Mouse (Mus musculus): ENCODE data around the gene Inpp4b.
"Not testable (repeated sequence)": the region's sequence is repeated elsewhere in the genome, so short reads cannot be mapped to it uniquely, and the experiment has no call there.

The Inpp4b gene

DNA sequence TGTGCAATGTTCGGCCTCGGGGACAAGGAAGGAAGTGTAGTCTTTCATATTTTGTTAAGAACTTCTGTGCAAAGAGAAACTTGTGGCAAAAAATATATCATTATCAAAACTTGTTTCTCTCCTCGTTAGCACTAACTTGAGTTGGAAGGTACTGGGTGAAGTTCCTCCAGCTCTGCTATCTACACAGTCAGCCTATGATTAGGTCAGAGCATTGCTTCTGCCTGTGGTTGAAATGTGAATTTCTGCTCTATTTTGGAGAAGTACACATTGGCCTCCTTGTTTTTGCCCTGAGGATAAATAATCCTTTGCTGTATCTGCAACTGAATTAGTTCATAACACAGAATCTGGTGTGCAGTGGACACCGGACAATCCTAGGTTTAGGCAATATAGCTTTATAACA, 431.7 kb downstream of the Inpp4b start:
- no peak for DNase-seq (ENCODE audit: low read depth in 2 of 2, low spot score in 2 of 2)

DNA sequence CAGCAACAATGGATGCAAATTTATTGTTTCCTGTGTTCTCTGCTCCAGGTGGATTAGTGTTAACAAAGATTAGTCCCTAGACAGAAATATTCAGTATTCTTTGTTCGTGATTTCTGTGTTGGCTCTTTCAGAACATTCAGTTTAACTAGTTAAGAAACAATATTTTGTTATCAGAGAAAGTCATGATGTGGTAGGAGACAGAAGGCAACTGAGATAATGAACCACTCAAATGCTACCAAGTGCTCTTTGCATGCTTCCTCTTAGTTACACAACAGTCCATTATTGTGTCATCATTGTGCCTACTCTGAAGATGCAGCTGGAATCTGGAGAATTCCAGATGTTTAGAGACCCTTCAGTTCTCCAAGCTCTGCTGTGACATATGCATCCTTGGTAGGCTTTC, 432.1 kb downstream of the Inpp4b start:
- no peak for DNase-seq (ENCODE audit: low read depth in 2 of 2, low spot score in 2 of 2)

DNA sequence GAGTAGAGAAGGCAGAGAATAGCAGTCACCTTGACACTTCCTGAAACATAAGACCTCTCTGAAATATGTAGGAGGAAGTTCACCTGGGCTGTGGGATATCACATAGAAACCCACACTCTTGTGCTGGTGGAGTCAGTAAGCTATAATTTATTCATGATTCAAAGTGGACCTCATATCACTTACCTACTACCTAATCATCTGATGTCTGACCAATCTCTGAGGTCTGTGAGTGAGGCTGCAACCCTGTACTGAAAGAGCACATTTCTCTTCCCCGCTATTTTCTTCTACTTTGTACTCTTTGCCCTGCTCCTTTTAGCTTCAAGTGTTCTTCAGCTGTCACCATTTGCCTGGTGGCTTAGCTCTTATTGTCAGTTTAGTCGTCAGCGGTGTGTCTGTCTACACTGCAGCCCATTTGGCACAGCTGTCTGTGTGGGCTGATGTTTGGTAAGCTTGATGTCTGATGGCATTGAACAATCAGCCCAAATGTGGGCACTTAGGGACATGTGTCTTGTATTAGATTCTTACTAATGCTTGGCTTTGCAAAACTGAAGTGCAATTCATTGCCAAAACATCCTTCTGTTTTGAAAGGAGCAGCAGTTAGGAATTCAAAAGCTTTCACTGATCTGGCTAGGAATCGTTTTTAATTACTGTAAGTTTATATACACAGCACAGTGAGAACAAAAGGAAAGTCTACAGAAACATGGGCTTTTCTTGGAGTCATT, 434.3 kb downstream of the Inpp4b start:
- no peak for DNase-seq (ENCODE audit: low read depth in 2 of 2, low spot score in 2 of 2)

DNA sequence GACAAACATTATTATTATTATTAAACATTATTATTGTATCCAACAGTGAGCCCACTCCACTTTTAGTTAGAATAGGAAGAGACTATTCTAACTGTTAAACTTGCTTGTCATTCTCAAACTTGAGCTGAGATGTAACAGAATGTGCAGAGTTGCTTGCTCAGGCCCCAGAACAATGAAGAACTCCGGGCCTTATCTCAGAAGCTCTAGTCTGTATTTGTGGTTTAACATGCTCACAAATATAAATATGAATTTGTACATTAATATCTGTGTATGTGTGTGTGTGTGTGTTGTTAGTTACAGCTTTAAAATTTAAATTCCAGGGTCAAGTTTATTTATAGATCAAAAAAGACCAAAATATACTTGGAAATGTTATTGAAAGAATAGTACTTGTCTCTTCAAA, 435.3 kb downstream of the Inpp4b start:
- DNase-seq (ENCODE audit: low read depth in 2 of 2, low spot score in 2 of 2), result no peak

DNA sequence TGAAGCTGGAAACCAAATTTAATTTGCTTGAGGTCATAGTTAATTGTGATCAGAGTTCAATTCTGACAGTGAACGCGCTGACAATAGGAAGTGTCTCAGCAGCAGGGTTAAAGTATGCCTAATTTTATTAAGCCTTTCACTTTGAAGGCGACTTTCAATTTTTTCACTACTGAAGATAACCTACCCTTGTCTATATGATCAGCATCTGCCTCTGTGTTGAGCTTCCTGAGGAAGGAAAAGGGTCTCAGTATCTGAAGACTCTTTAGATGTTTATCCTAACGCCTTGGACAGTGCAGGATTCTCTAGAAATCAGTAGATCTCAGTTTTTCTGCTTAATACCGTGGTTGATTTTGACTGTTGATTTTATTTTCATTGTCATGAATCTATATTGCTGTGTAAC, 437.1 kb downstream of the Inpp4b start:
- DNase-seq (ENCODE audit: low read depth in 2 of 2, low spot score in 2 of 2), result no peak

DNA sequence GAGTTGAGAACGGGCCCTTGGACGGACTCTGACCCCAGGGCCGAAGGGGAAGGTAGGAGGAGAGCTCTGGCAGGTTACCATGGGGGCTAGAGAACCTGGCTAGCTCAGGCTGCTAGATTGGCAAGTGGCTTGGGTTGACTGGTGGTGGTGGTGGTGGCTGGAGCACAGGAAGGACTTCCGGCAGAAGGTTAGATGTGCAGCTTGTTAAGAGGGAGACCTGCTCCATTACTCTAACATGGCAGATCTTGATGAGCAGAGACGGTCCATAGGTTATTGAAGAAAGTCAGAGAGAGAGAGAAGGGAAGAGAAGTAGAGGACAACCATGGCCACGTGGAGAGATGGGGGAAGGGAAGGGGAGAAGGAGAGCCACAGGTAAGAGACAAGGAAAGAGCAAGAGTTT, 437.8 kb downstream of the Inpp4b start:
- DNase-seq (ENCODE audit: low read depth in 2 of 2, low spot score in 2 of 2), result no peak

DNA sequence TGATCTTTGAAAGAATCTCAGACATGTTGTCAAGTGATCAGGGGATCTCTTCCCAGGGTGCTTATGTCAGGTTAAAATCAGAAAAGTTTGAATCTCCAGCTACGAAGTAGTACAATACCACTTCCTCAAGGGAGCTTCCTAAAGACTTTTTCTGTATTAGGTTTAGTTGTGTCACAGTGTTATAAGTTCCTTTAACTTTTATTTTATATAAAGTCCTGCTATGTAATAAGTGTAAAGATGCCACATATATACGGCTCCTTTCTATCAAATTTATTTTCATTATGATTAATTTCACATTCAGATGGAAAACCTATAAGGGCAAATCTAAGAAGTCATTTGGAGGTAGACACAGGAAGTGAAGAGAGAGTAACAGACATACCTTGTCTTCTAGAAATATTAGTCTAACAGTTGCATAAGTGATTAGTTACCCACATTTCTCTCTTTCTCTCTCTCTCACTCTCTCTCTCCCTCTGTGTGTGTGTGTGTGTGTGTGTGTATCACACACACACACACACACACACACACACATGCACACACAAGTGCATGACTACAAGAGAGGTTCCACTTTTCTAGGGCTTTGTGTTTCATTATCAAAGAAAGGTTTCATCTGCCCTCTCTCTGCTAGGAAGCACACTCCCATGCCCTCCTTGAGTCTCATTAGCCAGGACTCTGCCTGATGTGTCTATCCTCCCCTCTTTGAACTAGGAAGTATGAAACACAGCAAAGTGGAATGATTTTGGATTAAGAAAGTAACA, 438.7 kb downstream of the Inpp4b start:
- DNase-seq (ENCODE audit: low read depth in 2 of 2, low spot score in 2 of 2), result no peak

DNA sequence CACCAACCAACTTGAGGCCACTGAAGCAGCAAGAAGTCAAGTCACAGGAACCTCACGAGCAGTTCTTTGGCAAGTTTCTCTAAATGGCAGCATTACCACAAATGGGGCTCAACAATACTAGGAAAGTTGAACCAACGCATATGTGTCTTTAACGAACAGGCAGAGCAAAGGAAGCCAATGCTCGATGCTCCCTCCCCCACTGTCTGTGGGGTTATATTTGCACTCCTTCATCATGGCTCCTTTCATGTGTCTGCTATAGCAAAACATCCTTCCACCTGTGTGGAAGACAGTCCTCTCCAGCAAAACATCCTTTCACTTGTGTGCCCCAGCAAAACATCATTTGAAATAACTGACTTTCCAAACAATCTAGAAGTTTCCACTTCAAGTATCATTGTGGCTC, 440.4 kb downstream of the Inpp4b start:
- peak; percentile 65 to 78 for DNase-seq (ENCODE audit: low read depth in 2 of 2, low spot score in 2 of 2)

DNA sequence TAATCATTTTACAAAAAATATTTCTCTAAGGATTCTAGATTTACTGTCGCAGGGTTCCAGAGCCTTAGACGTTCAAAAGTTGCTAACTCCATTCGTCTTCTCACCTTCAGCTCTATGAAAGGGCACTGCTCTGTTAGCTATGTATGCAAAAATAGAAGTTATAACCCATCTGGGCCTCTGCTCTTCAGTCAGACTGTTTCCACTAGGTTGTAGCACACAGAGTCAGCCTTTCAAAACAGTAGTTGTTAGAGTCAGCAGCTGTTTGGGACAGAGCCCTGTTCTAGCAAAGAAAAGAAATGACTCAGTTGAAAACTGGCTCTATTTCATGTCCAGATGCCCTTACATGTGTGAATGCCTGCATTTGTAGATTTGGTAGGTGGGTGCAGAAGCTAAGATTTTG, 442.4 kb downstream of the Inpp4b start:
- DNase-seq (ENCODE audit: low read depth in 2 of 2, low spot score in 2 of 2), result no peak

DNA sequence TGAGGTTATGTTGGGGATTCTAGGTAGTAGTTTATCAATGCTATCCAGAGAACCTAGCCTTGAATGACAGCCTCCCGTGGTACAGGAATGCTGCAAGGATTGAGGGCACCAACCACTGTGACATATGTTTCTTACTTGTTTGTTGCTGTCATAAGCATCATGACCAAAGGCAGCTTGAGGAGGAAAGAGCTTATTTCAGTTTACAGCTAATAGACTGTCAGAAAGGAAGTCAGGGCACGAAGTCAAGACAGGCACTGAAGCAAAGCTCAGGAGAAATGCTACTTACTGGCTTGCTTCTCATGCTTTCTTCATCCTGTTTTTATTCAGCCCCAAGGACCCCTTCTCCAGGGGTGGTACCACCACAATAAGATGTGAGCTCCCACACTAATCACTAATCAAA, 446.1 kb downstream of the Inpp4b start:
- no peak for DNase-seq (ENCODE audit: low read depth in 2 of 2, low spot score in 2 of 2)

DNA sequence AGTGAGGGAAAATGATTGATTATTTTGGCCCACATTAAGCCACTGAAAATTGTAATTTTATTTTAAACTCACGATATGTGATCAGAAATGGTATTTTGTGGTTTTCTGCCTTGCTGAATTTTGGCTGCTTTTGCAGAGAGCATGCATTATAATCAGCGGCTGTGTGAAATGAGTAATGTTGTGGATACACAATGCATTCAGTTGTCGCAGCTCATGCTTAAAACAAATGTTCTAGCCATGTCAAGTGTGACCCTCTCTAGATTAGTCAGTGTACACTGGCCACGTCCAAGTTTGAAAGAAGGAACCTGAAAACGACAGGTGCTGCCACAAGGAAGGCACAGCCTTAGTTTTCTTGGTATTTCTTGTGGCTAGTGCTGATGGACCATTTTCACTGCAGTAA, 450.3 kb downstream of the Inpp4b start:
- no peak for DNase-seq (ENCODE audit: low read depth in 2 of 2, low spot score in 2 of 2)

DNA sequence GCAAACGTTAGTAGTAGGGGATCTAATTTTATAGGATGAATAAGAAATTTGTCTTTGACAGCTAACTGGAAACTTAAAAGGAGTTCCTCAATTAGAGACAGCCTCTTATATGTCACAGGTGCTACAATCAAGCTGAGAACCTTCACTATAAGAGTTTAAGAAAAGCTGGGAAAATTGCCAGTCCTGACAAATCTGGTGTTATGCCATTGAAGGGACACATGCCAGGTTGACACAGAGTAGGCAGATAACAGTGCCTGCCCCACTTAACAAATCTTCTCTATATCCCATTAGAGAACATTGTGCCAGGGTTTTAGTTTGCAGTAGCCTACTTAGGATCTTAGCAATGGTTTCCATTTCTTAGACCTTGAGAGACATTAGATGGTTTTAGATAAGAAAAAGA, 456.1 kb downstream of the Inpp4b start:
- DNase-seq (ENCODE audit: low read depth in 2 of 2, low spot score in 2 of 2), result no peak

DNA sequence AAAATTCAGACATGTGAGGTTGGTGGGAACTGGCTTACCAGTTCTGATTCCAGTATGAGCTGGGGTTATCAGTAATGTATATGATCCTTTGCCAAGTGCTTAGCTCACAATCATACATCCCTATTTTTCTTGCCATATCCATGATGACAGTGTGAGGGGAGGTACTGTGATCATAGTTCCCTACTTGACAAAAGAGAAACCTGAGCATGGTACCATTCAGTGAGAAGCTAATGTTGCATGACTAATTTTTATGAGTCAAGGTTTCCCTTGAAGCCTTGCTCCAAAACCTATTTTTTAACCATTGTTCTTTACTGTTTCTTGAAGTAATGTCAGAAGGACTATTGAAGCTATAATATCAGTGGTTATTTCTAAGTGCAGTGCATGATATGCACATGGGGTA, 458.4 kb downstream of the Inpp4b start:
- DNase-seq (ENCODE audit: low read depth in 2 of 2, low spot score in 2 of 2), result no peak

DNA sequence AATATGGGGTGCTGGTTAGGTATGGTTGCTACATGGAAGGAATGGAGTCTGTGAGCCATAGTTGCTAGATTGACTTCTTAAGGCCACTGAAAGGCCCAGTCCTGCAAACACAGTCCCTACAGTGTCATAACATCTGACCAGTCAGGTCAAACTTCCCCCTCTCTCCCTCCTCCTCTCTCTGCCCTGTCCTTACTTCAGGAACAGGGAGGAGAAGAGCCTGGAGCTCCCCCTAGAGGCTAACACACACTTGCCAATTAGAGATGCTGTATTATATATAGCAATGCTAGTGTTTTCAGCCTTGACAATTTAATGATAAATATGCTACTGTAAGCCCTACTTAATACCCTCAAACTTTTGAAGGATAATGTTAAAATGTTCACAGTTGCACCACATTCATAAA, 464.4 kb downstream of the Inpp4b start:
- peak in 1 of 2 experiments; percentile 54 for DNase-seq (ENCODE audit: low read depth in 2 of 2, low spot score in 2 of 2)

DNA sequence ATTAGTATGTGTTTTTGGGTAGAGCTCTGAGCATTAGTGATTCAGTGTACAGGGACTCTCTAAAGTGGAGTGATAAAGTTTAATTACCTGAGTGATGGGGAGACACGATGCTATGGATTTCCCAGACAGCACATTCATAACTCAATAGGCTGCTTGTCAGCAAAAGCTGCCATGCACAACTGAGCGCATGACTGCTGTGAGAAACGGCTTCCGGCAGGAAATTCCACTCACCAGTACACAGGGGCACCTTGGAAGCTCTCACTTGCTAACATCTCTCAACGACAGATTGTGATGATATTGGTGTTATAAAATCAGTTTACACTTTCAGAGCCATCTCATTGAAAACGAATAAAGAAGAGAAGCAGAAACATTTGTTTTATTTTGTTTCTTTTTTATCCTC, 465.2 kb downstream of the Inpp4b start:
- no peak for DNase-seq (ENCODE audit: low read depth in 2 of 2, low spot score in 2 of 2)

DNA sequence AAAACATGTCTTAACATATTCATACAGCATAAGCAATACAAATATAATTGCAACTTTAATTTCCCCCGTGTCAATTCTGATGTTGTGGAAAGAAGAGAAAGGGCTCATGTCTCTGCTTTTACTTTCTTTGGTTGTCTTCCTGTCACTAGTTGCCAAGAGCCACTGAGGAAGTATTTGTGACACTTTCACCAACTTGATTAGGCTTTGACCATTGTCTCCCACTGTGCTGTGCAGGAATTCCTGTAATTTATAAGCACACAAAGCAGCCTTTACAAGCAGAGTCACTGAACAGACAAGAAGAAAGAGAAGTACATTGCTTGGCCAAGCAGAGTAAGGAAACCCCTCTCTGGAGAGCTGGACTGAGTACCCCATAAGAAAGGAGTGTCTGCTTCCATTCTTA, 466.1 kb downstream of the Inpp4b start:
- no peak for DNase-seq (ENCODE audit: low read depth in 2 of 2, low spot score in 2 of 2)

DNA sequence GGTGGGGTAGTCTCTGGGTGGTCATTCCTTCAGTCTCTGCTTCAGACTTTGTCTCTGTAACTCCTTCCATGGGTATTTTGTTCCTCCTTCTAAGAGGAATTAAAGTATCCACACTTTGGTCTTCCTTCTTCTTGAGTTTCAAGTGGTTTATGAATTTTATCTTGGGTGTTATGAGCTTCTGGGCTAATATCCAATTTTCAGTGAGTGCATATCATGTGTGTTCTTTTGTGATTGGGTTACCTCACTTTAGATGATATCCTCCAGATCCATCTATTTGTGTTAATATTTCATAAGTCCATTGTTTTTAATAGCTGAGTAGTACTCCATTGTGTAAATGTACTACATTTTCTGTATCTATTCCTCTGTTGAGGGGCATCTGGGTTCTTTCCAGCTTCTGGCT, 467.1 kb downstream of the Inpp4b start:
- DNase-seq (ENCODE audit: low read depth in 2 of 2, low spot score in 2 of 2), result not testable (repeated sequence)

DNA sequence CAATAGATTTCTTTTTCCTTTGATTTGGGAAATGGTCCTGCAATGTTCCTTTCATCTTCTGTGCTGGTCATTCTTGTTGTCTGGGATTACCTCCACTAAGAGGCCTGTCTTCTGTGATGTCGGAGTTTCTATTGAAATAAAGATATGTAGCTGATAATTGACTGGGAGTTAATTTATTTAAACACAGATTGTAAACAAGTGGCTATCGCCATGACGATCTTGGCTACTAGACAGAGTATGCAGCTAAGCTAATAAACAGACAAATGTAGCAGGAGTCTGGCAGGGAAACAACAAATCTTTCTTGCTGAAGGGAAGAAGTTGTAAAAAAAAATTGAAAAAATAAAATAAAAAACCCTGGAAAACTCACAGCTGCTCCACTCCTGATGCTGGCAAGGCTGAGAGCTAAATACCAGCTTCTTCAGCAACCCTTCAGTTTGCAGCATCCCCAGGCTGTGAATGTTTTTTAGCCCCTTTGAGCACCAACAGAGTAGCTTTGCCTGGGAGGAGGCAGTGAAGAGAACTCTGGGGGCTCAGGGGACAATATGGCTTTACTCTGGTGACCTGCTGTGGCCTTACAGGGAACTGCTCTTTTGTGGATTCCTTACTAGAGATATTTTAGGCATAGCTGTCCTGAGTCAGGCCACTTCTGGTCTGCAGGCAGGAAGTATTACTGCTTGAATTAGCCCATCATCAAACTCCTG, 469.8 kb downstream of the Inpp4b start:
- no peak for DNase-seq (ENCODE audit: low read depth in 2 of 2, low spot score in 2 of 2)

DNA sequence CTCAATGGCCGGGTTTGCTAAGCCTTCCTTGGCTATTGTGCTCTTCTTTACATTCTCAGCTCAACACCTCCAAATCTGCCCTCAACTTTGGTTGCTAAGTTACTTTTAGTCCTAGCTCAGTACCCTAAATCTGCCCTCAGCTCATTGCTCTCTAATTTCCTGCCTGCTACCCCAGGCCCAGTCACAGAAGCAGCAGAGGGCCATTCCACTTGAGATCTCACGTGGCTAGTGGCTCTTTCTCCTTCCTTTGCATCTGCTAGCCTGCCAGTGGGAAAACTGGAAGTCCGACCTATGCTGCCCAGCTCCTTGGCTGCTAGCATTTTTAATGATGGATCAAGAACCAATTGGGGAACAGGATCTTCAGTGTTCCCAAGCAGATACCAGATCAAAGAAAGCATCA, 472.4 kb downstream of the Inpp4b start:
- DNase-seq (ENCODE audit: low read depth in 2 of 2, low spot score in 2 of 2), result no peak

DNA sequence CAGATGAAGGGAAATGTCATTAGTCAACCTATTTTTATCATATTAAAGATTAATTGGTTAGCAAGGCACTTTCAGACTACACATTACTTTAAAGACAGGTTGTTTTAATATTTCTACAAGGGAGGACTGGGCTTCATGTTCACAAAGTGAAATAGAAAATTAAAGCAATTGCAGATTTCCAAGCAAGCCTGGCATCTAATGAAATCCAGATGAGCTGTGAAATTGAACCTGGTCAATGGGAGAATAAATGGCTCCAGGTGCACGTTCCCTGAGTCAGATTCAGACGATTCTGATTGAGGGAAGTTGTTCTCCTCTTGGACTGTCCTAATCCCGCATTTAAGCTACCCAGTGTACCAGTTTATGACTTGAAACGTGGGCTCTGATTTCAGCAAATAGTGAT, 473.2 kb downstream of the Inpp4b start:
- no peak for DNase-seq (ENCODE audit: low read depth in 2 of 2, low spot score in 2 of 2)

DNA sequence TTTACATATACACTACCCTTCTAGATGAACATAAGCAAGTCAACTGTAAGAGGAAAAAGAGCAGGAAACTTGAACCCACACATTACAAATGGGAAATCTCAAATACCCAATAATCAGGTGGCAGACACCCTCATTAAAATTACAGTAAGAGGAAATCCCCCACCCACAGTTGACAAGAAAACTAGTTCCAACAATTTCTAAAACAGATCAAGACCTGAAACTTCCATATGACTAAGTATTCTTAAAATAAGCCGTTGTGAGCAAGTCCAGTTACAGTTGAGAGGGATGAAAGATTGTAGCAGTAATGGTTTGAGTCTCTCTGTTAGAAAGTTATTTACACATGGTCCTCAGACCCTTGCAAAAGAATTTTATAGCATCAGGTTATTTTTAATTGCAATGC, 480.8 kb downstream of the Inpp4b start:
- DNase-seq (ENCODE audit: low read depth in 2 of 2, low spot score in 2 of 2), result no peak

DNA sequence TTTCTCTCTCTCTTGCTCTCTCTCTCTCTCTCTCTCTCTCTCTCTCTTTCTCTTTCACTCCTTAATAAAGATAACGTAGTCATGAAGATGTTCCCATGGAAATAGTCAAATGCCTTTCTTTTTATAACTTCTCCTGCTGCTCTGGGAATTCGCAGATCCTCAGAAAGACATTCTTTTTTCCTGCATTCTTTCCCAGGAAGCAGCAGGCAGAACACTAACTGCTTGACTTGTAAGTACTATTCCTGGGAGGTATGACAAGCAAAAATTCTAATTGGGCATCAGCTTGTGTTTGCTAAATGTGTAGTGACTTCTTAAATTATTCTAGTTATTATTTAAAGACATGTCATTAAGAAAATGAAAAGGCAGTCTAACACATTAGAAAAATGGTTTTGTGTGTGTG, 482.6 kb downstream of the Inpp4b start:
- no peak for DNase-seq (ENCODE audit: low read depth in 2 of 2, low spot score in 2 of 2)
